Mouse (Mus musculus) CD4-positive, CD25-positive, alpha-beta regulatory T cell, adult 2 months (primary cell): Measurements from ENCODE around the gene Slc1a6.
"Not testable (repeated sequence)": the region's sequence is repeated elsewhere in the genome, so short reads cannot be mapped to it uniquely, and the experiment has no call there.

ENCODE experiments used
- DNase-seq: peaks from one replicate; pipeline ENCODE4 v3.0.0-alpha.2; 2012; ENCODE audit warnings: low read depth, low spot score

Gene Slc1a6

GRCm38 (mm10) chr10:78779981-78780651, at the start of gene Slc1a6:
Gene Slc1a6 (plus strand): TSS chr10:78780496.
- peak; percentile 1 for DNase-seq

GRCm38 (mm10) chr10:78739821-78740220, 40.5 kb upstream of the Slc1a6 start:
- DNase-seq = no peak

- DNase-seq = no peak
Measured at GRCm38 (mm10) chr10:78743721-78744120, 36.6 kb upstream of the Slc1a6 start.

GRCm38 (mm10) chr10:78745453-78746232, 34.7 kb upstream of the Slc1a6 start:
- no peak for DNase-seq

- DNase-seq = no peak
Measured at GRCm38 (mm10) chr10:78747035-78747721, 33.1 kb upstream of the Slc1a6 start.

DNA sequence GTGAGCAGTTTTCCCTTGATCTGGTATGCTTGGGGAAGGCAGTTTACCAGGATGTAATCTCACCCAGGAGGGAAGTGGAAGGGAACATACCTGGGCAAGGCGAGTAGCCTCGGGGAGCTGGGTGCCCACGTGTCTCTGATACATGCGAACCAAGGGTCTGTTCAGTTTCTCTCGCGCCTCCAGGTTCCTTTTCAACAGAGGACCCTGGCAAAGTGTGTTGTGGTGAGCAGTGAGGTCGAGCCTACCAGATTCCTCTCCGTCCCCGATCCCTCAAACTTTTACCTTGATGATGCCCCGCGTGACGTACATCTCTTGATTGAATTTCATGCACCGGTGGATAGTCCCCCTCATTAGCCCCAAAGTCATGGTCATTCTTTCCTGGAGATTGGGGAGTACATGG, 32.1 kb upstream of the Slc1a6 start:
- no peak for DNase-seq

GRCm38 (mm10) chr10:78748946-78749345, 31.4 kb upstream of the Slc1a6 start:
- DNase-seq = no peak

DNA sequence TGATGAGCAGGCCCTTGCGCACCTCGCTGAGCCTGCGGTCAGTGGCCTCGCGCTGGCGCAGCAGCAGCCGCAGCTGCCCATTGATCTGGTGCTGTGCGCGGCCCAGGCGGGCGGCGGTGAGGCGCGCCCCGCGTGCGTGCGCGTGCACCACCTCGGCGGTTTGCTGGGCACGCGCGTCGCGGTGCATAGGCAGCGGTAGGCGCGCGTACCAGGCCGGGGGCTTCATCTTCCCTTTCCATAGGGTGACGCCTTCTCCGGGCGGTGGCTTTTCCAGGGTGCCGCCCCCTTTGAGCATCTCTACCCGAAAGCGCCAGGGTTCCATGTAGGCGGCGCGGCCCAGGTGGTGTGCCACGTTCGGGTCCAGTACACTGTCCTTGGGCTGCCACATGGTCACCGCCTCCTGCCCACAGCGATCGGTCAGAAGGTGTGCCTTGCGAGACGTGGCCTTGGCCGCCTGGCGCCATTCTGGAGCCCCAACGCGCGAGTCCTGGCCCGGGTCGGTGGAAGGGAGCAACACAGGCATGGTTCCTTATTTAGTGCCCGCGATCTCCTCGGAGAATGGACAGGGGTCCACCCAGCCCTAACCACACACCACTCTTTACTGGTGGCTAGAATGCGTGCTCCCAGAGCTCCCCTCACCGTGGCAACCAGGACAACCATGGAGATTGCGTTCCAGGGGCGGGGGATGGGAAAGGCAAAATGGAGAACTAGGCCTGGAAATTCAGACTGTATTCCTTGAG, 27.7 kb upstream of the Slc1a6 start, which contains the start of gene Ccdc105:
Gene Ccdc105, minus strand, starts transcription at position 614 of the 740 bp plus-strand sequence.
- DNase-seq = no peak

DNA sequence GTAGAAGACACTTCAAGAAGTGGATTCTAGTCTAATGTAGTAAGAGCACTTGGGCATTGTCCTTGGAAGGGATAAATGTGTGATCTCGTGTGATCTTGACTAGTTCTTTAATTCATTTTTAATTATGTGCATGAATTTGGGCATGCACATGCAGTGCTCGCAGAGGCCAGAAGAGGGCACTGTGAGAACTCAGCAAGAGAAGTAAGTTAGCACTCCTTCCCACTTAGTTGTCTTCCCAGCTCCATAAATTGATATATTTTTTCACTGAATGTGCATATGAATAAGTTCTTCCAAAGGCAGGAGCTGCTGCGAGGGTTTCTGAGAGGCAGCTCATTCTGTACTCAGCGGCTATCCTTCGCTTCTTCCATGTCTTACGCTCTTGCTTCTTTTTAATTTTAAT, 24.3 kb upstream of the Slc1a6 start:
- DNase-seq = peak; percentile 58

GRCm38 (mm10) chr10:78765570-78765969, 14.7 kb upstream of the Slc1a6 start:
- DNase-seq = no peak

- DNase-seq = no peak
Measured at GRCm38 (mm10) chr10:78775830-78776229, 4.5 kb upstream of the Slc1a6 start.

DNA sequence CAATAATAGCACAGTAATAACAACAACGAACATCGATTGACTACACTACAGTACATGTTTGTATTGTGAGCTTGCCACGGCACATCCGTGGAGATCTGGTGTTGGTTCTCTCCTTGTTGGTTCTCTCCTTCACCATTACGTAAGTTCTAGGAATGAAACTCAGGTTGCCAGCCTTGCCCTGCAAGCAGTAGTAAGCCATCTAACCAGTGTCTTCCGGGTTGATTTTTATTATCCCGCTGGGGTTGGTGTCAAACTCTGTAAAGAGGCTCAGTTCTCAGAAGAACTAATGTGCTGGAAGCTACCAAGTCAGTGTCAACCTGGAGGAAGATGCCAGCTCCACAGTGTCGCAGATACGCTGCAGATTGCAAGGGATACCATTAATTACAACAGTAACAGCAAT, 769 bp upstream of the Slc1a6 start:
- no peak for DNase-seq

DNA sequence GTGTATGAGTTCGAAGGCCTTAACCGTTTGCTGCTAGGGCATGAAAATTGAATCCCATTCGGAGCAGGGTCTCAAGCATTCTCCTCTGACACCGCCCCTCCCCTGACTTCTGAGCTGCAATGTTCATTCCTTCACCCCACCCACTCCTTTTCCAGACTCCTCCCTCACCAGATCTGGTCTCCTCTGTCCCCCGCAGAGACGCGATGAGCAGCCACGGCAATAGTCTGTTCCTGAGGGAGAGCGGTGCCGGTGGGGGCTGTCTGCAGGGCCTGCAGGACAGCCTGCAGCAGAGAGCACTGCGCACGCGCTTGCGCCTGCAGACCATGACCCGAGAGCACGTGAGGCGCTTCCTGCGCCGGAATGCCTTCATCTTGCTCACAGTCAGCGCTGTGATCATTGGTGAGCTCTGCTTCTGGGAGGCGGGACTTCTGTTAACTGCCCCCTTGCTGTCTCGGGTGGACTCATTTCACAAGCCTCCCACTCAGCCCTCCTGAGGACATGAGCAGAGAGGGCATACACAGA, 7.3 kb downstream of the Slc1a6 start:
- peak; percentile 1 for DNase-seq

DNA sequence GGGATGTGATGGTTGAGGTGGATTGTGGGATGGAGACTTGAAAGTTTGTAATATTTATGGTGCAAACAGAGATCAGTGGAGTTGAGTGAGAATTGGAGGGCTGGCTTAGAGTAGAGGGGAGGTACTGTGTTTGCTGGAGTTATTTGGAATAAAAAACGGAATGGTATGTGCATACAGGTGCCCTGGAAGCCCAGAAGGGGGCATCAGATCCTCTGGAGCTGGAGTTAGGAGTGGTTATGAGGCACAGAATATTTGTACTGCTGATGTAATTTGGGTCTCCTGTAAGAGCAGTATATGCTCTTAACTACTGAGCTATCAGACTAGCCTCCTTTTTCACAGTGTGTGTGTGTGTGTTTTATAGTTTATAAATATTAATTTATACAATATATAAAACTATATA, 10.3 kb downstream of the Slc1a6 start:
- DNase-seq = no peak

DNA sequence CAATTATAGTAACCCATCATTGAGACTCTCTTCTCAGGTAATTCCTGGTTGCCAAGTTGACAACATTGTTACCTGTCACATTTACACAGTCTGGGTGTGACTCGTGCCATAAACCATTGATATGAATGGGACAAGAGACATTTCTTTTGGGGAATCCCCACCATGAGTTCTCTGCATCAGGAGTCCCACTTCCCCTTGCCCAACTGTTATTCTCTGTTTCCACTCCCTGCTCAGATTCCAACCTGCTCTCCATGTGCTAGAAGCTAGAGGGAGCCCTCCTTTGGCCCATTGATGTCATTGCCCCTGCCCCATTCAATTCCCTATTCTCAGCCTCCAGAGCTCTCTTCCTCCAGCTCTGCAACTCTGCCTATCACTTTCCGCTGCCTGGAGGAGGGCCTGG, 21.2 kb downstream of the Slc1a6 start:
- DNase-seq = no peak

- DNase-seq = no peak
Measured at GRCm38 (mm10) chr10:78812358-78813060, 32.2 kb downstream of the Slc1a6 start.

- DNase-seq = not testable (repeated sequence)
Measured at GRCm38 (mm10) chr10:78840456-78840855, 60.2 kb downstream of the Slc1a6 start.

DNA sequence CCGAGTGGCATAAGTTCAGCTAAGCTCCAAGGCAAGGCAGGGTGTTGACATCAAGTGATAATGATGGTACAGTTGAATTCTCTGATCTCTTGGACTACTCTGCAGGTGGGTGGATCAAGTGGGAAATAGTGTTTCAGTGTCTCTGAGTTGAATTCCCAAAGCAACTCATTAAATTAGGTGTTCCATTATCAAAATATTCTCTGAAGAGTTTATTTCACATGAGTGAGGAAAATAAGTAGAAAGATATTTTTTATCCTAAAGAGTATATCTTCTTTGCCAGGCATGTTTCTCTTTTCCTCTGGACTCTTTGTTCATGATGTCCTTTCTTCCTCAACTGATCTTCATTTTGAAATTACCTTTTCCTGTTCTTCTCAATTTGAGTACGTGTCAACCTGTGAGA, 71.8 kb downstream of the Slc1a6 start, which contains the start of gene Olfr1356:
Gene Olfr1356, minus strand, starts transcription at position 101 of the 400 bp plus-strand sequence.
- DNase-seq = no peak
